Mouse (Mus musculus) liver, embryonic 14.5 days (tissue): ENCODE data around the gene Sbf1. TPM values are rescaled to one million over a fixed set of nuclear protein-coding genes. Genes with fewer than 3 reads are reported as not detected.

Source experiments
- ATAC-seq: fragments of 200-750 bp; cut with Nextera tagmentation; 2 replicates; pipeline ENCODE4 v1.8.0; 2017; ENCODE audit warnings: moderate number of reproducible peaks, mild to moderate bottlenecking, moderate library complexity; ENCODE audit not compliant: insufficient read depth
- DNase-seq, 3 experiments: peaks; one replicate each; pipeline ENCODE4 v3.0.0-alpha.2; 2012 to 2013; ENCODE audit warnings: low read depth in 3 of 3, low spot score in 3 of 3
- H3K27ac ChIP-seq: fragments of 300-500 bp; sonication (generic); 2 replicates; pipeline ENCODE4 v1.5.1; 2014; ENCODE audit warnings: moderate library complexity, mild to moderate bottlenecking, control low read depth, inconsistent platforms
- H3K27me3 ChIP-seq: fragments of 300-500 bp; sonication (generic); 2 replicates; pipeline ENCODE4 v1.6.1; 2014; ENCODE audit warnings: mild to moderate bottlenecking, low read length, moderate library complexity; ENCODE audit not compliant: control insufficient read depth, insufficient read depth
- H3K36me3 ChIP-seq: fragments of 300-500 bp; sonication (generic); replicated peaks from 2 replicates; pipeline ENCODE4 v1.6.1; 2014; ENCODE audit warnings: low read depth; ENCODE audit not compliant: control insufficient read depth, insufficient read depth
- H3K4me1 ChIP-seq, 2 experiments: fragments of 200-500 bp in 1 of 2; fragments of 300-500 bp in 1 of 2; sonication (generic) in 1 of 2; replicated peaks; 2 replicates each; pipeline ENCODE4 v1.6.1; 2012 to 2014; ENCODE audit warnings: antibody characterized with exemption in 1 of 2, inconsistent platforms in 1 of 2, low read length in 1 of 2; ENCODE audit not compliant: control insufficient read depth in 2 of 2, insufficient read depth in 2 of 2
- H3K4me2 ChIP-seq: fragments of 300-500 bp; sonication (generic); 2 replicates; pipeline ENCODE4 v1.6.1; 2014; ENCODE audit warnings: low read depth, mild to moderate bottlenecking, control low read depth, moderate library complexity
- H3K4me3 ChIP-seq, 2 experiments: fragments of 200-500 bp in 1 of 2; fragments of 300-500 bp in 1 of 2; sonication (generic) in 1 of 2; 2 replicates each; pipeline ENCODE4 v1.5.1; 2012 to 2014; ENCODE audit warnings: low read depth in 2 of 2, low read length in 2 of 2, mild to moderate bottlenecking in 2 of 2, control low read depth in 1 of 2, inconsistent platforms in 1 of 2, moderate library complexity in 1 of 2; ENCODE audit not compliant: insufficient read depth in 1 of 2
- H3K9ac ChIP-seq: fragments of 300-500 bp; sonication (generic); replicated peaks from 2 replicates; pipeline ENCODE4 v1.6.1; 2014; ENCODE audit warnings: mild to moderate bottlenecking, control low read depth, moderate library complexity
- H3K9me3 ChIP-seq: fragments of 300-500 bp; sonication (generic); 2 replicates; pipeline ENCODE4 v1.6.1; 2016; ENCODE audit warnings: low read length, mixed read lengths; ENCODE audit not compliant: control insufficient read depth
- CTCF ChIP-seq: IDR thresholded peaks from 2 replicates; pipeline ENCODE4 v1.5.1; 2016; ENCODE audit warnings: antibody characterized with exemption, low read depth, control low read depth
- EP300 ChIP-seq: IDR thresholded peaks from 2 replicates; pipeline ENCODE4 v1.6.1; 2016; ENCODE audit warnings: antibody characterized with exemption, low read depth
- WGBS: fragments of 180-500 bp; shearing (Covaris S2); extraction: QIAGEN DNeasy Blood & Tissue Kit; methylation state at CpG from one replicate; pipeline ENCODE4 v1.1.7; 2014; ENCODE audit not compliant: insufficient replicate concordance; 5-methylcytosine and 5-hydroxymethylcytosine counted together
- polyA plus RNA-seq, 2 experiments: library from polyadenylated mRNA; depleted of rRNA in 1 of 2; stranded (reverse) in 1 of 2; unstranded in 1 of 2; fragments of >200 nt; fragmentation: Nextera tagmentation in 1 of 2; extraction: Ambion mirVana in 1 of 2; gene quantifications; 2 replicates each; pipeline versions ENCODE4 v1.2.1 to v1.2.3; 2012 to 2014

Sbf1 gene
- polyA plus RNA-seq, 2 experiments, result 17.8 to 29.3 TPM

- peaks cover 16 to 22% of the 10 kb centered on the region in 2 experiments for H3K4me1 ChIP-seq
- WGBS, result under 1% methylated on average over 64 of the region's 64 CpGs
- H3K9me3 ChIP-seq, result no peaks in the 10 kb centered on the region
- ATAC-seq (peak; percentile 91), DNase-seq (peak; percentile 92 to 94 (median 94))
- H3K4me2 ChIP-seq, result peak within 1 kb of the TSS; percentile 77
- H3K36me3 ChIP-seq, result peaks cover 35% of the 10 kb centered on the region
- peak within 1 kb of the TSS; percentile 80 to 96 for H3K4me3 ChIP-seq
- H3K27ac ChIP-seq, result peak within 1 kb of the TSS; percentile 74
- no peaks in the 10 kb centered on the region for H3K27me3 ChIP-seq
- TF ChIP-seq CTCF (0 out of 2 replicates have a peak, but pooled peaks have one; percentile 3), EP300 (0 out of 2 replicates have a peak, but pooled peaks have one; percentile 24)
- peak within 1 kb of the TSS; percentile 96 for H3K9ac ChIP-seq
These were observed 40.4 kb upstream of the Sbf1 start, which contains the start of the genes Lmf2 and Ncaph2 for GRCm38 (mm10) chr15:89355241-89356187. Lmf2 (minus strand) TSS chr15:89355659. Ncaph2 (plus strand) TSS chr15:89355719.

DNA sequence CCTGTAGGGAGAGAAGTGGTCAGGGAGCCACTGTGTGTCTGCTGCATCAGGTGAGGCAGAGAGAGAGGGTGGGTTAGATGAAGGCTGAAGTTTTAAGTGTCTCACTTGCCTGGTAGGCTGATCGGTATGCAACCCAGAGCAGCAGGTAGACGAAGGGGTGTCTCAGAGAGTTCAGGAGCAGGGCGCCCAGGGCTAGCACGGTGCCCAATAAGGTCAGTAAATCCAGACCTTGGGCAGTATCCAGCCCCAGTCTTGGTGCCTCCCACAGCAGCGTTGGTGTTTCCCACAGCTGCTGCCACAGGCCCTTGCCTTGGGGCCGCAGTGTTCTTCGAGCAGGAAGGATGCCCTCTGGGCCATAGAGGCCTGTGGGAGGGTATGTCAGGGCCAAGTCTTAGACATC, 39.3 kb upstream of the Sbf1 start:
- H3K36me3 ChIP-seq, result peaks cover 29% of the 10 kb centered on the region
- H3K9ac ChIP-seq, result peak overlapping the region; percentile 96
- H3K27ac ChIP-seq, result peak overlapping the region; percentile 69

GRCm38 (mm10) chr15:89353837-89354236, 38.7 kb upstream of the Sbf1 start:
- Histone ChIP-seq H3K9me3 (no peaks in the 10 kb centered on the region), H3K4me1 (peaks cover 14 to 22% of the 10 kb centered on the region in 2 experiments), H3K27ac (no peak overlapping the region), H3K4me2 (peak overlapping the region; percentile 77), H3K4me3 (peak overlapping the region in 1 of 2 experiments; percentile 80; a peak in 1 of 4 replicates), H3K9ac (peak overlapping the region; percentile 96; the same call in 1 of the 2 replicates), H3K27me3 (no peaks in the 10 kb centered on the region), H3K36me3 (peaks cover 29% of the 10 kb centered on the region)
- 91% methylated on average over 16 of the region's 16 CpGs for WGBS
- DNase-seq (no peak), ATAC-seq (no peak)
- TF ChIP-seq EP300 (no peak), CTCF (no peak)

More for the DNA sequence above, 39.3 kb upstream of the Sbf1 start:
- Histone ChIP-seq H3K9me3 (no peaks in the 10 kb centered on the region), H3K4me3 (peak overlapping the region; percentile 68 to 80), H3K4me1 (peaks cover 16 to 22% of the 10 kb centered on the region in 2 experiments), H3K4me2 (peak overlapping the region; percentile 77), H3K27me3 (no peaks in the 10 kb centered on the region)
- no peak for DNase-seq
- no peak for ATAC-seq
- WGBS, result 70% methylated on average over 7 of the region's 7 CpGs
- no peak for TF ChIP-seq EP300
- TF ChIP-seq CTCF, result no peak

DNA sequence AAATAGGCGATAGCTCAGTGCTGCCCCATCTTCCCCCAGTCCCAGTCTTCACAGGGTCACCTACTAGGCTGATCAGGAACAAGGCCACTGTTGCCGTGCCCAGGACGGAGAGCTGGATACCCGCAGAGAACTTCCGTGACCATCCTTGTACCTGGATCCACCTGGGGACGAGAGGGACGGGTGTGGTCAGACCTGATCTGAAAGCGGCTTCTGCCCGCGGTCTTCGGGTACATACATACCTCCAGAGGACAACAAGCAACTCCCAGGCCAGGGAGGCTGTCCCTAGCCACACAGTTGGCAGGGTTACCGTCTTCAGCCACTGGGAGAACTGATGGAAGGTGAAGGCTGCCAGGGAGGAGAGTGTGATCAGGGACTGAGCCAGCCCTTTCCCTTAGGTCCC, 37.7 kb upstream of the Sbf1 start:
- DNase-seq, result no peak
- peaks cover 23% of the 10 kb centered on the region for H3K36me3 ChIP-seq
- H3K4me2 ChIP-seq, result no peak overlapping the region
- H3K27me3 ChIP-seq, result no peaks in the 10 kb centered on the region
- no peak overlapping the region for H3K4me3 ChIP-seq
- H3K27ac ChIP-seq, result no peak overlapping the region
- no peaks in the 10 kb centered on the region for H3K9me3 ChIP-seq
- H3K9ac ChIP-seq, result no peak overlapping the region
- TF ChIP-seq EP300, result no peak
- no peak for TF ChIP-seq CTCF
- WGBS, result 91% methylated on average over 12 of the region's 12 CpGs
- ATAC-seq, result no peak
- H3K4me1 ChIP-seq, result peaks cover 9 to 14% of the 10 kb centered on the region in 2 experiments

DNA sequence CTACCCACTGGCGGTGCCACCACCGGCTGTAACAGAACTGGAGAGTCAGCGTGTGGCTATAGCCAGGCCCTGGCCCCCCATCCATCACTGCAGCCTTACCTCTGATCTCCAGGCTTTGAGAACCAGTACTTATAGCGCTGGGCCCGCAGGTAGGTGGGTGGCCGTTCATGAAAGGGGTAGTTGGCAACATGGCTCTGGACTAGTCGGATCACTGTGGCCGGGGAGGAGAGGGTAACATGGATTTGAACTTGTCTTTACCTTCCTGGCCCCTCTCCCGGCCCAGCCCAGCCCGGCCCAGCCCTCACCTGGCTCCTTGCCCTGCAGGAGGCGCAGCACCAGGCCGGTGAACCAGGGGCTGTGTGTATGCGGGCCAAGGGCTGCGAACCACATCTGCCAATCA, 36.9 kb upstream of the Sbf1 start:
- H3K27me3 ChIP-seq, result no peaks in the 10 kb centered on the region
- ATAC-seq (no peak), DNase-seq (no peak)
- H3K4me2 ChIP-seq, result no peak overlapping the region
- H3K4me1 ChIP-seq, result peaks cover 7 to 8% of the 10 kb centered on the region in 2 experiments; a peak in 3 of 4 replicates
- H3K9ac ChIP-seq, result no peak overlapping the region
- H3K9me3 ChIP-seq, result no peaks in the 10 kb centered on the region
- H3K4me3 ChIP-seq, result no peak overlapping the region
- TF ChIP-seq CTCF (no peak), EP300 (no peak)
- peaks cover 23% of the 10 kb centered on the region for H3K36me3 ChIP-seq
- no peak overlapping the region for H3K27ac ChIP-seq
- WGBS, result 92% methylated on average over 14 of the region's 14 CpGs
